Mouse (Mus musculus): ENCODE data around the gene E130114P18Rik. TPM values are rescaled to one million over a fixed set of nuclear protein-coding genes. Genes with fewer than 3 reads are reported as not detected.
A peak's percentile ranks its signal among the peaks of the same experiment; 100 is the strongest.

The E130114P18Rik gene
- polyA plus RNA-seq, 1 experiment from 2014 or later, result 0.72 TPM

- Histone ChIP-seq H3K9ac (ENCODE audit: low read depth, low read length) (no peak overlapping the region), H3K27me3 (ENCODE audit: control insufficient read depth, insufficient read depth, low read length) (no peaks in the 10 kb centered on the region), H3K4me1 (ENCODE audit: control insufficient read depth, insufficient read depth, low read length) (peaks cover 5% of the 10 kb centered on the region), H3K36me3 (ENCODE audit: control insufficient read depth, insufficient read depth, low read length) (no peaks in the 10 kb centered on the region), H3K4me3 (ENCODE audit: low read depth, low read length) (no peak overlapping the region), H3K4me2 (no peak overlapping the region), H3K9me3 (replicated peaks; ENCODE audit: control insufficient read depth, low read length) (no peaks in the 10 kb centered on the region), H3K27ac (ENCODE audit: low read depth, low read length) (no peak overlapping the region)
- 63% methylated on average over 5 of the region's 5 CpGs for WGBS (ENCODE audit: insufficient replicate concordance)
- ATAC-seq (replicated peaks; ENCODE audit: insufficient number of reproducible peaks, low FRiP score, low TSS enrichment), result no peak
These were observed 105.4 kb downstream of the E130114P18Rik start for GRCm38 (mm10) chr4:97672501-97672900.

GRCm38 (mm10) chr4:97671911-97672310, 106.0 kb downstream of the E130114P18Rik start:
- ATAC-seq (replicated peaks; ENCODE audit: insufficient number of reproducible peaks, low FRiP score, low TSS enrichment), result no peak
- Histone ChIP-seq H3K4me2 (no peak overlapping the region), H3K4me3 (ENCODE audit: low read depth, low read length) (no peak overlapping the region), H3K9ac (ENCODE audit: low read depth, low read length) (no peak overlapping the region), H3K27ac (ENCODE audit: low read depth, low read length) (no peak overlapping the region), H3K9me3 (replicated peaks; ENCODE audit: control insufficient read depth, low read length) (no peaks in the 10 kb centered on the region), H3K4me1 (ENCODE audit: control insufficient read depth, insufficient read depth, low read length) (peaks cover 5% of the 10 kb centered on the region), H3K36me3 (ENCODE audit: control insufficient read depth, insufficient read depth, low read length) (no peaks in the 10 kb centered on the region), H3K27me3 (ENCODE audit: control insufficient read depth, insufficient read depth, low read length) (no peaks in the 10 kb centered on the region)
- 85% methylated on average over 4 of the region's 4 CpGs for WGBS (ENCODE audit: insufficient replicate concordance)

DNA sequence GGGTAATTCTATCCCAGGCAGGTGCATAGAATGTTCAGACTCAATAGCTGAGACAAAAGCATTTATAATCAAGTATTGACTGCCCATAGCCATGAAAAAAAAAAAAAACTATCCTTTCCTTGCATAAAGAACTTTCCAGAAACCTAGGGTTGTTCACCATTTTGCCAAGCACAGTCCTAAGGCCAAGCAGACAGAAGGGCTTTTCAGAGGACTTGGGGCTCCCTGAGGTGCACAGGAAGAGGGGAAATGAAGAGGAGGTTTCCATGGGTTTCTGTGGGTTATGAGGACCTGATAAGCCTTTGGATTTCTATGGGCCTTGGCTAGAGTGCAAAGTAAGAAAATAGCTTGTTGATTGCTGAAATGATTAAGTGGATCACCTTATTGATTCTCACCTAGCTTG, 107.5 kb downstream of the E130114P18Rik start:
- Histone ChIP-seq H3K27ac (ENCODE audit: low read depth, low read length) (no peak overlapping the region), H3K9ac (ENCODE audit: low read depth, low read length) (no peak overlapping the region), H3K4me1 (ENCODE audit: control insufficient read depth, insufficient read depth, low read length) (peaks cover 5% of the 10 kb centered on the region), H3K4me2 (no peak overlapping the region), H3K27me3 (ENCODE audit: control insufficient read depth, insufficient read depth, low read length) (no peaks in the 10 kb centered on the region), H3K4me3 (ENCODE audit: low read depth, low read length) (no peak overlapping the region), H3K9me3 (replicated peaks; ENCODE audit: control insufficient read depth, low read length) (no peaks in the 10 kb centered on the region), H3K36me3 (ENCODE audit: control insufficient read depth, insufficient read depth, low read length) (no peaks in the 10 kb centered on the region)
- ATAC-seq (replicated peaks; ENCODE audit: insufficient number of reproducible peaks, low FRiP score, low TSS enrichment), result no peak

DNA sequence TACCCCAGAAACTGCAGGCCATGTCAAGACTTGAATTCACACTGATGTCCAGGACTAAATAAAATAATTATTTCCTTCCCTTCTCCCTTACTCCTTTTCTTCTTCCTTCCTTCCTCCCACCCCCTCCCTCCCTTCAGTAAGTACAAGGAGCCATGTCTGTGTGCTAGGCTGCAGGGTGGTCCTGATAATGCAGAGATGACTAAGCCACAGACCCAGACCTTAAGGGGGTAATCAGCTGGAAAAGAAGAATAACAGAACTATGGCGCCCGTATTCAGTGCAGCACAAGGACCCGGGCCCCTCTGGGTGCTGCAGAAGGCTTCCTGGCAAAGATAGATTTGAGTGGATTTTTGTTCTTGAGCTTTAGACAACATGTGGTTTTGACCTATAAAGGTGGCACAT, 108.1 kb downstream of the E130114P18Rik start:
- H3K9ac ChIP-seq (ENCODE audit: low read depth, low read length), result no peak overlapping the region
- WGBS (ENCODE audit: insufficient replicate concordance), result 59% methylated on average over 3 of the region's 3 CpGs
- no peak overlapping the region for H3K4me2 ChIP-seq
- no peak for ATAC-seq (replicated peaks; ENCODE audit: insufficient number of reproducible peaks, low FRiP score, low TSS enrichment)
- peaks cover 5% of the 10 kb centered on the region for H3K4me1 ChIP-seq (ENCODE audit: control insufficient read depth, insufficient read depth, low read length)
- H3K9me3 ChIP-seq (replicated peaks; ENCODE audit: control insufficient read depth, low read length), result no peaks in the 10 kb centered on the region
- no peaks in the 10 kb centered on the region for H3K36me3 ChIP-seq (ENCODE audit: control insufficient read depth, insufficient read depth, low read length)
- H3K27me3 ChIP-seq (ENCODE audit: control insufficient read depth, insufficient read depth, low read length), result no peaks in the 10 kb centered on the region
- H3K27ac ChIP-seq (ENCODE audit: low read depth, low read length), result no peak overlapping the region
- H3K4me3 ChIP-seq (ENCODE audit: low read depth, low read length), result no peak overlapping the region

DNA sequence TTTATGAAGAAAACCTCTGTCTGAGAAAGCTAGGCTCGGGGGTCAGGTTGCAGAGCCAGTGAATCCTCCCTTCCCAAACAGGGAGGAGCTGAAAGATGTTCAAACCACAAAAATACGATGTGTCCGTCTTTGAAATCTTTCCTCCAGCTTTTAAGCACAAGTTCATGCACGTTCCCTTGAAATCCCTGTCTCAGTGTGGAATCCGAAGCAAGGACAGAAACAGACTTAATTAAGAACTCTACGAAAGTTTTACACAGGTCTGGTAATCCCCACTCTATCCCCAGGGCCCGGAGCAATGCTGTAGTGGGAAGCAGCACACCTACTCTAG, 112.5 kb downstream of the E130114P18Rik start:
- Histone ChIP-seq H3K27me3 (ENCODE audit: control insufficient read depth, insufficient read depth, low read length) (no peaks in the 10 kb centered on the region), H3K4me1 (ENCODE audit: control insufficient read depth, insufficient read depth, low read length) (no peaks in the 10 kb centered on the region), H3K4me2 (no peak overlapping the region), H3K36me3 (ENCODE audit: control insufficient read depth, insufficient read depth, low read length) (no peaks in the 10 kb centered on the region), H3K9ac (ENCODE audit: low read depth, low read length) (no peak overlapping the region), H3K9me3 (replicated peaks; ENCODE audit: control insufficient read depth, low read length) (no peaks in the 10 kb centered on the region), H3K4me3 (ENCODE audit: low read depth, low read length) (no peak overlapping the region), H3K27ac (ENCODE audit: low read depth, low read length) (no peak overlapping the region)
- WGBS (ENCODE audit: insufficient replicate concordance), result 71% methylated on average over 7 of the region's 7 CpGs
- ATAC-seq (replicated peaks; ENCODE audit: insufficient number of reproducible peaks, low FRiP score, low TSS enrichment), result no peak

DNA sequence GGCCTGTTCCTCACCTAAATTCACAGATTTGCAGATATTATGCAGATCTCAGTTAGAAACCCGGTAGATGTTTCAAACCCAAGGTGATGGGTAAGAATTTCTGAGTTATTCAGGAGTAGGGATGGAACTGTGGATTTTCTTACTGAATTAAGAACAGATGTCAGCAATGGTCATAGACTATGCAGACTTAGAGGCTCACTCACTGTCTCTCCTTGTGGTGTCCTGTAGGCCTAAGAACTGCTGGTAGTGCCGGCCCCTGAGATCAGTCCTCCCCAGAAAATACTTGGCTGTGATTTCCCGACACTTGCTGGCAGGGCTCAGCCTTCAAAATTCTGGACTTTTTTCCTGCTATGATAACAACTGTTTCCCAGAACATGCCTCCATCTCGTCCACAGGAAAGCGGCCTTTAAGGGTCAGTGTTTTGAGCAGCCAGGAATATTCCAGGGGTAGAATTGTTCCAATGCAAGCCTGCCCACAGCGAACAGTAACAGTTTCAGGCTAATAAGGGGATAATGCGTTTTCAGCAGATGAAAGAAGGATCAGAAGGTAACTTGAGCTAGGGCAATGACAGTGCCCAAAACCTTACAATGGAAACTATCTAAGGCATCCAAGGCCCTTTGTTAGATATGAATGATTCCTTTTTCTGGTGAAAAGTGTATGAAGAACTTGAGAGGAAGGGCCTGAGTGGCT, 113.0 kb downstream of the E130114P18Rik start:
- H3K27ac ChIP-seq (ENCODE audit: low read depth, low read length), result 0 out of 2 replicates have a peak overlapping the region, but pooled peaks have one; percentile 4
- no peaks in the 10 kb centered on the region for H3K4me1 ChIP-seq (ENCODE audit: control insufficient read depth, insufficient read depth, low read length)
- no peaks in the 10 kb centered on the region for H3K36me3 ChIP-seq (ENCODE audit: control insufficient read depth, insufficient read depth, low read length)
- no peak for ATAC-seq (replicated peaks; ENCODE audit: insufficient number of reproducible peaks, low FRiP score, low TSS enrichment)
- WGBS (ENCODE audit: insufficient replicate concordance), result 62% methylated on average over 7 of the region's 7 CpGs
- H3K27me3 ChIP-seq (ENCODE audit: control insufficient read depth, insufficient read depth, low read length), result no peaks in the 10 kb centered on the region
- H3K4me3 ChIP-seq (ENCODE audit: low read depth, low read length), result no peak overlapping the region
- no peak overlapping the region for H3K4me2 ChIP-seq
- no peak overlapping the region for H3K9ac ChIP-seq (ENCODE audit: low read depth, low read length)
- no peaks in the 10 kb centered on the region for H3K9me3 ChIP-seq (replicated peaks; ENCODE audit: control insufficient read depth, low read length)

DNA sequence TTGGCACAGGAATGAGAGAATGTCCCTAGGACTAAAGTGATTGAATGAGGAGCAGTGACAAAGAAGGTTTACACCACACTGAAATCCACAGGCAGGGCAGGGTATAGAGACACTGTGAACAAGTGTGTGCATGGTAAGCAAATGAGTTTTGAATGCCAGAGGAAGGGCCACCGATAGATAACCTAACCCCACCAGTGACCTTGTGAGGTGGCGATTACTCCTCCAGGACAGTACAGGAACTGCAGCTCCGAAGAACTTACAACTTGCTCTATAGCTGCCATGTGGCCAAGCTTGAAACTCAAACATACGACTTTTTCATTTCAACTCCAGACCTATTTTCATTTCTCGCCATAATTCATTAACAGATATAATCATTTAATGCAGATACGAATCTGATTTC, 114.0 kb downstream of the E130114P18Rik start:
- Histone ChIP-seq H3K4me1 (ENCODE audit: control insufficient read depth, insufficient read depth, low read length) (no peaks in the 10 kb centered on the region), H3K4me3 (ENCODE audit: low read depth, low read length) (no peak overlapping the region), H3K9ac (ENCODE audit: low read depth, low read length) (no peak overlapping the region), H3K36me3 (ENCODE audit: control insufficient read depth, insufficient read depth, low read length) (no peaks in the 10 kb centered on the region), H3K4me2 (no peak overlapping the region), H3K27ac (ENCODE audit: low read depth, low read length) (no peak overlapping the region), H3K9me3 (replicated peaks; ENCODE audit: control insufficient read depth, low read length) (no peaks in the 10 kb centered on the region), H3K27me3 (ENCODE audit: control insufficient read depth, insufficient read depth, low read length) (no peaks in the 10 kb centered on the region)
- ATAC-seq (replicated peaks; ENCODE audit: insufficient number of reproducible peaks, low FRiP score, low TSS enrichment), result no peak
- 71% methylated on average over 6 of the region's 6 CpGs for WGBS (ENCODE audit: insufficient replicate concordance)

DNA sequence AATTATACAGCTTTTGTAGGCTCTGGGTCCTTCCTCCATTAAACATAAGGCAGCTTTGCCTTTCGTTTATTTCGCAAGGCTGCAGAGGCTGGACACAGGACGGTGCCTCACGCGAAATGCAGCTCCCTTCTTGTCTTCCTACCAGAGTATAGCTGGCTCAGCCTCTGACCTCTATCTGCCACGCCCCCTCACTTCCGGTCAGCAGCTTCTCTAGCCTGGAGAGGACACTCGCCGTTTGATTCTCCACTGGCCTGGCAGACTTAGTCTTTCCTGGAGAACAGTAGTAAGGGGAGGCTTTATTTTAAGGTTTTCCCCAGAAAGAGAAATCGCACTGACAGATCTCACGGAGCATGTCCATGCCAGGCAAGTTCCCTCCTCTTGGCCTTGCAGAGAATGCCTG, 115.0 kb downstream of the E130114P18Rik start:
- H3K36me3 ChIP-seq (ENCODE audit: control insufficient read depth, insufficient read depth, low read length), result no peaks in the 10 kb centered on the region
- H3K27me3 ChIP-seq (ENCODE audit: control insufficient read depth, insufficient read depth, low read length), result no peaks in the 10 kb centered on the region
- no peak overlapping the region for H3K27ac ChIP-seq (ENCODE audit: low read depth, low read length)
- 62% methylated on average over 11 of the region's 11 CpGs for WGBS (ENCODE audit: insufficient replicate concordance)
- H3K4me1 ChIP-seq (ENCODE audit: control insufficient read depth, insufficient read depth, low read length), result no peaks in the 10 kb centered on the region
- H3K4me3 ChIP-seq (ENCODE audit: low read depth, low read length), result no peak overlapping the region
- H3K9ac ChIP-seq (ENCODE audit: low read depth, low read length), result no peak overlapping the region
- ATAC-seq (replicated peaks; ENCODE audit: insufficient number of reproducible peaks, low FRiP score, low TSS enrichment), result no peak
- H3K9me3 ChIP-seq (replicated peaks; ENCODE audit: control insufficient read depth, low read length), result no peaks in the 10 kb centered on the region
- H3K4me2 ChIP-seq, result no peak overlapping the region

DNA sequence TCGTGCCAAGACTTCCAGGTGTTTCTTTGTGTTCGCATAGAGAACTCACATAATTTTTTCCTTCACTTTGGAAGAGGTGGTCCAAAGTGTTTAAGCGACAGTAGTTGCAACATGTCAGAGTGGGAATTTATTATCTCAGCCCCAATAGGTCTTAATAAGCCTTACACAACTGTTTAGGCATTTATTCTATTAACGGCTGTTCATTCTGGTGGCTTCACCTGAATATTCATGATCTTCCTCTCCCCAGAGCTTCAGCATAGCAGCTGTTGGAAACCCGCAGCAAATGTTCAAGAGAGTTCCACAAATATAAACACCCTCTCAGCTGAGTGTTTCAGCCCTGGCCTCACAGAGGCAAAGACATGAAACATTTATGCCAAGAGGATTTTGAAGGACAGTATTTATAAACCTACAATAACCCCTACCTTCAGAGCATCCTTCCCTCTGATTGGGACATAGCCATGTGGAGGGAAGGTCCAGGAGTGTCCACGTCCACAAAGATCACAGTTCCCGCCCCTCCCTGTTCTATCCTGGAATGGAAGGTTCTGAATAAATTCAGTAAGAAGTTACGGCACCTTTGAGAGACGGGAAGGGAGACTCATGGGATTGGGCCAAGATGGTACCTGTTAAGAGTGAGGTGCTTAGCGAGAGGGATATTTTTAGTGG, 116.1 kb downstream of the E130114P18Rik start:
- Histone ChIP-seq H3K4me1 (ENCODE audit: control insufficient read depth, insufficient read depth, low read length) (no peaks in the 10 kb centered on the region), H3K4me2 (no peak overlapping the region), H3K27me3 (ENCODE audit: control insufficient read depth, insufficient read depth, low read length) (no peaks in the 10 kb centered on the region), H3K9me3 (replicated peaks; ENCODE audit: control insufficient read depth, low read length) (no peaks in the 10 kb centered on the region), H3K36me3 (ENCODE audit: control insufficient read depth, insufficient read depth, low read length) (no peaks in the 10 kb centered on the region), H3K27ac (ENCODE audit: low read depth, low read length) (no peak overlapping the region), H3K4me3 (ENCODE audit: low read depth, low read length) (no peak overlapping the region), H3K9ac (ENCODE audit: low read depth, low read length) (no peak overlapping the region)
- ATAC-seq (replicated peaks; ENCODE audit: insufficient number of reproducible peaks, low FRiP score, low TSS enrichment), result no peak
- WGBS (ENCODE audit: insufficient replicate concordance), result 85% methylated on average over 10 of the region's 10 CpGs

Data from heart, embryonic 11.5 days (tissue).